Mouse (Mus musculus) neural tube, embryonic 11.5 days (tissue): ENCODE results near the gene Sigirr. TPM values are rescaled to one million over a fixed set of nuclear protein-coding genes. Genes with fewer than 3 reads are reported as not detected.

Source experiments
- ATAC-seq: fragments of 200-750 bp; cut with Nextera tagmentation; 2 replicates; pipeline ENCODE4 v1.8.0; 2017; ENCODE audit warnings: moderate number of reproducible peaks, mild to moderate bottlenecking, moderate TSS enrichment, moderate library complexity; ENCODE audit not compliant: insufficient read depth, low FRiP score, low TSS enrichment
- DNase-seq: peaks from one replicate; pipeline ENCODE4 v3.0.0-alpha.2; 2015; ENCODE audit warnings: low spot score
- H3K27ac ChIP-seq: fragments of 300-500 bp; sonication (generic); 2 replicates; pipeline ENCODE4 v1.5.1; 2014; ENCODE audit warnings: low read depth, mild to moderate bottlenecking, low read length
- H3K27me3 ChIP-seq: fragments of 300-500 bp; sonication (generic); 2 replicates; pipeline ENCODE4 v1.6.1; 2014; ENCODE audit warnings: mild to moderate bottlenecking, low read length, mixed read lengths; ENCODE audit not compliant: control insufficient read depth, insufficient read depth
- H3K36me3 ChIP-seq: fragments of 300-500 bp; sonication (generic); 2 replicates; pipeline ENCODE4 v1.6.1; 2014; ENCODE audit warnings: mild to moderate bottlenecking, low read length, moderate library complexity, mixed read lengths; ENCODE audit not compliant: control insufficient read depth, insufficient read depth
- H3K4me1 ChIP-seq: fragments of 300-500 bp; sonication (generic); 2 replicates; pipeline ENCODE4 v1.6.1; 2014; ENCODE audit warnings: low read length, mixed read lengths; ENCODE audit not compliant: control insufficient read depth, insufficient read depth
- H3K4me2 ChIP-seq: fragments of 300-500 bp; sonication (generic); 2 replicates; pipeline ENCODE4 v1.6.1; 2014; ENCODE audit warnings: low read depth, mild to moderate bottlenecking, moderate library complexity
- H3K4me3 ChIP-seq: fragments of 300-500 bp; sonication (generic); 2 replicates; pipeline ENCODE4 v1.5.1; 2014; ENCODE audit warnings: low read depth, low read length
- H3K9ac ChIP-seq: fragments of 300-500 bp; sonication (generic); 2 replicates; pipeline ENCODE4 v1.6.1; 2014; ENCODE audit warnings: mild to moderate bottlenecking, low read length
- H3K9me3 ChIP-seq: fragments of 300-500 bp; sonication (generic); 2 replicates; pipeline ENCODE4 v1.6.1; 2016; ENCODE audit warnings: low read length; ENCODE audit not compliant: control insufficient read depth
- WGBS: fragments of 180-500 bp; shearing (Covaris S2); extraction: QIAGEN DNeasy Blood & Tissue Kit; methylation state at CpG from one replicate; pipeline ENCODE4 v1.1.7; 2014; 5-methylcytosine and 5-hydroxymethylcytosine counted together
- polyA plus RNA-seq: library from polyadenylated mRNA; unstranded; fragments of >200 nt; fragmentation: Nextera tagmentation; extraction: Ambion mirVana; gene quantifications from 2 replicates; pipeline ENCODE4 v1.2.1, GENCODE M21; 2014

Sigirr gene
- polyA plus RNA-seq, 1 experiment from 2014 or later, result 2.4 TPM

- Histone ChIP-seq H3K27ac (no peak overlapping the region), H3K9ac (no peak overlapping the region), H3K9me3 (no peaks in the 10 kb centered on the region), H3K36me3 (no peaks in the 10 kb centered on the region), H3K4me2 (no peak overlapping the region), H3K4me1 (peaks cover 8% of the 10 kb centered on the region; the same call in 1 of the 2 replicates), H3K27me3 (no peaks in the 10 kb centered on the region), H3K4me3 (no peak overlapping the region)
- ATAC-seq (no peak), DNase-seq (no peak)
- 64% methylated on average over 16 of the region's 17 CpGs for WGBS
Observed at GRCm38 (mm10) chr7:141051060-141051685, 49.2 kb downstream of the Sigirr start.

GRCm38 (mm10) chr7:141049326-141049725 is 51.0 kb downstream of the Sigirr start:
- H3K4me1 ChIP-seq, result peaks cover 8% of the 10 kb centered on the region; the same call in 1 of the 2 replicates
- ATAC-seq, result no peak
- H3K4me3 ChIP-seq, result no peak overlapping the region
- no peak overlapping the region for H3K27ac ChIP-seq
- 77% methylated on average over 2 of the region's 2 CpGs for WGBS
- no peak for DNase-seq
- H3K9me3 ChIP-seq, result no peaks in the 10 kb centered on the region
- H3K27me3 ChIP-seq, result no peaks in the 10 kb centered on the region
- no peak overlapping the region for H3K4me2 ChIP-seq
- no peak overlapping the region; the same call in 1 of the 2 replicates for H3K9ac ChIP-seq
- no peaks in the 10 kb centered on the region for H3K36me3 ChIP-seq

GRCm38 (mm10) chr7:141048226-141049218 is 51.9 kb downstream of the Sigirr start:
- H3K9ac ChIP-seq, result peak overlapping the region; percentile 35; the same call in 1 of the 2 replicates
- no peaks in the 10 kb centered on the region for H3K27me3 ChIP-seq
- no peaks in the 10 kb centered on the region for H3K36me3 ChIP-seq
- DNase-seq (peak; percentile 92), ATAC-seq (peak; percentile 89)
- peak overlapping the region; percentile 69 for H3K4me2 ChIP-seq
- H3K27ac ChIP-seq, result 0 out of 2 replicates have a peak overlapping the region, but pooled peaks have one; percentile 34
- peaks cover 8% of the 10 kb centered on the region; the same call in 1 of the 2 replicates for H3K4me1 ChIP-seq
- H3K9me3 ChIP-seq, result no peaks in the 10 kb centered on the region
- 11% methylated on average over 21 of the region's 21 CpGs for WGBS
- H3K4me3 ChIP-seq, result peak overlapping the region; percentile 26

GRCm38 (mm10) chr7:141047581-141048225 is 52.7 kb downstream of the Sigirr start:
- peaks cover 8% of the 10 kb centered on the region; the same call in 1 of the 2 replicates for H3K4me1 ChIP-seq

GRCm38 (mm10) chr7:141046931-141047580 is 53.3 kb downstream of the Sigirr start:
- H3K4me2 ChIP-seq, result no peak overlapping the region
- no peaks in the 10 kb centered on the region for H3K27me3 ChIP-seq
- H3K4me3 ChIP-seq, result no peak overlapping the region
- H3K9me3 ChIP-seq, result no peaks in the 10 kb centered on the region
- 78% methylated on average over 6 of the region's 6 CpGs for WGBS
- DNase-seq (no peak), ATAC-seq (0 out of 2 replicates have a peak, but pooled peaks have one; percentile 1)
- peaks cover 8% of the 10 kb centered on the region; the same call in 1 of the 2 replicates for H3K4me1 ChIP-seq
- no peak overlapping the region for H3K9ac ChIP-seq
- no peaks in the 10 kb centered on the region for H3K36me3 ChIP-seq
- no peak overlapping the region for H3K27ac ChIP-seq

More at GRCm38 (mm10) chr7:141047581-141048225, 52.7 kb downstream of the Sigirr start:
- peak overlapping the region; percentile 35; the same call in 1 of the 2 replicates for H3K9ac ChIP-seq
- no peaks in the 10 kb centered on the region for H3K9me3 ChIP-seq
- WGBS, result 5% methylated on average over 15 of the region's 19 CpGs
- DNase-seq (peak; percentile 35), ATAC-seq (peak; percentile 61)
- no peaks in the 10 kb centered on the region for H3K27me3 ChIP-seq
- peak overlapping the region; percentile 26 for H3K4me3 ChIP-seq
- peak overlapping the region; percentile 69 for H3K4me2 ChIP-seq
- H3K36me3 ChIP-seq, result no peaks in the 10 kb centered on the region
- 0 out of 2 replicates have a peak overlapping the region, but pooled peaks have one; percentile 34 for H3K27ac ChIP-seq

GRCm38 (mm10) chr7:141042539-141042938 is 57.8 kb downstream of the Sigirr start:
- DNase-seq, result no peak

GRCm38 (mm10) chr7:141041661-141042060 is 58.7 kb downstream of the Sigirr start:
- no peaks in the 10 kb centered on the region for H3K27me3 ChIP-seq
- no peaks in the 10 kb centered on the region for H3K9me3 ChIP-seq
- ATAC-seq (no peak), DNase-seq (no peak)
- H3K27ac ChIP-seq, result no peak overlapping the region
- H3K4me2 ChIP-seq, result no peak overlapping the region
- no peaks in the 10 kb centered on the region for H3K36me3 ChIP-seq
- no peak overlapping the region for H3K9ac ChIP-seq
- H3K4me1 ChIP-seq, result no peaks in the 10 kb centered on the region
- 39% methylated on average over 5 of the region's 5 CpGs for WGBS
- no peak overlapping the region for H3K4me3 ChIP-seq

More at GRCm38 (mm10) chr7:141042539-141042938, 57.8 kb downstream of the Sigirr start:
- Histone ChIP-seq H3K36me3 (no peaks in the 10 kb centered on the region), H3K4me1 (peaks cover 5% of the 10 kb centered on the region; the same call in 1 of the 2 replicates), H3K9ac (no peak overlapping the region), H3K9me3 (no peaks in the 10 kb centered on the region), H3K27ac (no peak overlapping the region), H3K27me3 (no peaks in the 10 kb centered on the region), H3K4me3 (no peak overlapping the region), H3K4me2 (no peak overlapping the region)
- no peak for ATAC-seq
- WGBS, result 59% methylated on average over 4 of the region's 4 CpGs
